Mouse (Mus musculus): ENCODE measurements at regions not wholly inside any gene's neighbourhood (a gene's known extent, or its start where the extent isn't known, plus 50 kb on each side); places are given as distances from the start of the nearest gene placed in this dataset.

- no peaks in the 10 kb centered on the region for H3K27me3 ChIP-seq (ENCODE audit: control insufficient read depth, insufficient read depth, low read length)
- H3K4me1 ChIP-seq (ENCODE audit: control insufficient read depth, insufficient read depth, low read length): no peaks in the 10 kb centered on the region
- H3K36me3 ChIP-seq (ENCODE audit: control insufficient read depth, insufficient read depth, low read length): no peaks in the 10 kb centered on the region
- TF ChIP-seq CTCF (IDR thresholded peaks at IDR 0.05; ENCODE audit: control insufficient read depth, insufficient read depth, insufficient replicate concordance, low read depth, low read length) (no peak), POLR2A (IDR thresholded peaks at IDR 0.05; ENCODE audit: control insufficient read depth, low read depth, low read length) (no peak)
- H3K4me3 ChIP-seq (ENCODE audit: control insufficient read depth, low read depth, low read length): no peak overlapping the region
- no peak overlapping the region for H3K27ac ChIP-seq (ENCODE audit: control insufficient read depth, insufficient read depth, low read depth, low read length)
Observed at GRCm38 (mm10) chr2:135525779-135526178, 133.0 kb upstream of the Plcb4 start.

GRCm38 (mm10) chr2:135529619-135530018, 129.2 kb upstream of the Plcb4 start:
- Histone ChIP-seq H3K4me1 (ENCODE audit: control insufficient read depth, insufficient read depth, low read length) (no peaks in the 10 kb centered on the region), H3K27ac (ENCODE audit: control insufficient read depth, insufficient read depth, low read depth, low read length) (no peak overlapping the region), H3K4me3 (ENCODE audit: control insufficient read depth, low read depth, low read length) (no peak overlapping the region), H3K36me3 (ENCODE audit: control insufficient read depth, insufficient read depth, low read length) (no peaks in the 10 kb centered on the region), H3K27me3 (ENCODE audit: control insufficient read depth, insufficient read depth, low read length) (no peaks in the 10 kb centered on the region)
- TF ChIP-seq POLR2A (IDR thresholded peaks at IDR 0.05; ENCODE audit: control insufficient read depth, low read depth, low read length) (no peak), CTCF (IDR thresholded peaks at IDR 0.05; ENCODE audit: control insufficient read depth, insufficient read depth, insufficient replicate concordance, low read depth, low read length) (no peak)

- Histone ChIP-seq H3K4me3 (ENCODE audit: control insufficient read depth, low read depth, low read length) (no peak overlapping the region), H3K4me1 (ENCODE audit: control insufficient read depth, insufficient read depth, low read length) (peaks cover 2% of the 10 kb centered on the region), H3K36me3 (ENCODE audit: control insufficient read depth, insufficient read depth, low read length) (no peaks in the 10 kb centered on the region), H3K27ac (ENCODE audit: control insufficient read depth, insufficient read depth, low read depth, low read length) (peak overlapping the region; percentile 54), H3K27me3 (ENCODE audit: control insufficient read depth, insufficient read depth, low read length) (no peaks in the 10 kb centered on the region)
- TF ChIP-seq CTCF (IDR thresholded peaks at IDR 0.05; ENCODE audit: control insufficient read depth, insufficient read depth, insufficient replicate concordance, low read depth, low read length) (no peak), POLR2A (IDR thresholded peaks at IDR 0.05; ENCODE audit: control insufficient read depth, low read depth, low read length) (no peak)
Observed at GRCm38 (mm10) chr2:135536303-135536871, 122.4 kb upstream of the Plcb4 start.

DNA sequence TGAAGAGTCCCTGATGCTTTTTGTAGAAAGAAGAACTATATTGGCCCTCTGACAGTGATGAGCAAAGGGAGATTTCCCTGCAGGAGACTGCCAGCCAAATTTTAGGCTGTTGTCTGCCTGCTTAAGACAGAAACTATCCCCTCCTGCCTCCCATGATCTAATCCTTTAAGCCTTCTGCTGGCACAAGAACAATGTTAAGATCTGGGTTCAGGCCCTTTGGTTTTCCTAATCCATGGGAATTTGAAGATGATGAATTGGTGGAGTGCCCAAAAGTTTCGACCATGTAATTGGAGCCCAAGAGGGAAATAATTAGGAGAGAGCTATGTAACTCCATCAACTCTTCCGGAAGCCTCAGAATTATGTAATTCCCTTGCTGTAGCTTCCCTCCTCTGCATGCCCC, 120.8 kb upstream of the Plcb4 start:
- H3K4me3 ChIP-seq (ENCODE audit: control insufficient read depth, low read depth, low read length): no peak overlapping the region
- H3K36me3 ChIP-seq (ENCODE audit: control insufficient read depth, insufficient read depth, low read length): no peaks in the 10 kb centered on the region
- H3K27ac ChIP-seq (ENCODE audit: control insufficient read depth, insufficient read depth, low read depth, low read length): peak overlapping the region; percentile 33
- H3K4me1 ChIP-seq (ENCODE audit: control insufficient read depth, insufficient read depth, low read length): peaks cover 2% of the 10 kb centered on the region
- no peak for TF ChIP-seq CTCF (IDR thresholded peaks at IDR 0.05; ENCODE audit: control insufficient read depth, insufficient read depth, insufficient replicate concordance, low read depth, low read length)
- no peaks in the 10 kb centered on the region for H3K27me3 ChIP-seq (ENCODE audit: control insufficient read depth, insufficient read depth, low read length)

- TF ChIP-seq CTCF (IDR thresholded peaks at IDR 0.05; ENCODE audit: control insufficient read depth, insufficient read depth, insufficient replicate concordance, low read depth, low read length): no peak
- no peak for TF ChIP-seq POLR2A (IDR thresholded peaks at IDR 0.05; ENCODE audit: control insufficient read depth, low read depth, low read length)
- Histone ChIP-seq H3K4me1 (ENCODE audit: control insufficient read depth, insufficient read depth, low read length) (peaks cover 2% of the 10 kb centered on the region), H3K36me3 (ENCODE audit: control insufficient read depth, insufficient read depth, low read length) (no peaks in the 10 kb centered on the region), H3K4me3 (ENCODE audit: control insufficient read depth, low read depth, low read length) (no peak overlapping the region), H3K27me3 (ENCODE audit: control insufficient read depth, insufficient read depth, low read length) (no peaks in the 10 kb centered on the region), H3K27ac (ENCODE audit: control insufficient read depth, insufficient read depth, low read depth, low read length) (no peak overlapping the region)
Observed at GRCm38 (mm10) chr2:135541058-135541457, 117.8 kb upstream of the Plcb4 start.

GRCm38 (mm10) chr2:135541930-135542329, 116.9 kb upstream of the Plcb4 start:
- Histone ChIP-seq H3K4me1 (ENCODE audit: control insufficient read depth, insufficient read depth, low read length) (peaks cover 2% of the 10 kb centered on the region), H3K4me3 (ENCODE audit: control insufficient read depth, low read depth, low read length) (no peak overlapping the region), H3K36me3 (ENCODE audit: control insufficient read depth, insufficient read depth, low read length) (no peaks in the 10 kb centered on the region), H3K27ac (ENCODE audit: control insufficient read depth, insufficient read depth, low read depth, low read length) (no peak overlapping the region), H3K27me3 (ENCODE audit: control insufficient read depth, insufficient read depth, low read length) (no peaks in the 10 kb centered on the region)
- no peak for TF ChIP-seq CTCF (IDR thresholded peaks at IDR 0.05; ENCODE audit: control insufficient read depth, insufficient read depth, insufficient replicate concordance, low read depth, low read length)
- no peak for TF ChIP-seq POLR2A (IDR thresholded peaks at IDR 0.05; ENCODE audit: control insufficient read depth, low read depth, low read length)

DNA sequence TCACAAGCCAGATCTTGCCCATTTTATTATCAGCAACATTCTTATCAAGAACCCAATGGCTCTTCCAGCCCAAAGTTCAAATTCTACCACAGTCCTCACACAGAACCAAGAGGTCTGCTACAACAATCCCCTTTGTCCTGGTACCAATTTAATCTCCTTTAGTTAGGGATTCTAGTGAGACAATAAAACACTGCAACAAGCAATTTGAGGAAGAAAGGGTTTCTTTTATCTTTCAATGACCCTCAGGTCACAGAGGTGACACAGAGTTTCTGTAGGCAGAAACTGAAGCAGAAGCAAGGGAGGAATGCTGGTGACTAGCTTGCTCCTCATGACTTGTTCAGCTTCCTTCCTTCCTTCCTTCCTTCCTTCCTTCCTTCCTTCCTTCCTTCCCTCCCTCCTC, 113.9 kb upstream of the Plcb4 start:
- no peaks in the 10 kb centered on the region for H3K27me3 ChIP-seq (ENCODE audit: control insufficient read depth, insufficient read depth, low read length)
- H3K4me3 ChIP-seq (ENCODE audit: control insufficient read depth, low read depth, low read length): no peak overlapping the region
- H3K36me3 ChIP-seq (ENCODE audit: control insufficient read depth, insufficient read depth, low read length): no peaks in the 10 kb centered on the region
- no peak for TF ChIP-seq CTCF (IDR thresholded peaks at IDR 0.05; ENCODE audit: control insufficient read depth, insufficient read depth, insufficient replicate concordance, low read depth, low read length)
- no peak for TF ChIP-seq POLR2A (IDR thresholded peaks at IDR 0.05; ENCODE audit: control insufficient read depth, low read depth, low read length)
- no peak overlapping the region for H3K27ac ChIP-seq (ENCODE audit: control insufficient read depth, insufficient read depth, low read depth, low read length)
- no peaks in the 10 kb centered on the region for H3K4me1 ChIP-seq (ENCODE audit: control insufficient read depth, insufficient read depth, low read length)

GRCm38 (mm10) chr2:135547966-135548365, 110.8 kb upstream of the Plcb4 start:
- H3K4me1 ChIP-seq (ENCODE audit: control insufficient read depth, insufficient read depth, low read length): no peaks in the 10 kb centered on the region
- H3K4me3 ChIP-seq (ENCODE audit: control insufficient read depth, low read depth, low read length): no peak overlapping the region
- no peaks in the 10 kb centered on the region for H3K27me3 ChIP-seq (ENCODE audit: control insufficient read depth, insufficient read depth, low read length)
- no peaks in the 10 kb centered on the region for H3K36me3 ChIP-seq (ENCODE audit: control insufficient read depth, insufficient read depth, low read length)
- TF ChIP-seq CTCF (IDR thresholded peaks at IDR 0.05; ENCODE audit: control insufficient read depth, insufficient read depth, insufficient replicate concordance, low read depth, low read length): no peak
- no peak for TF ChIP-seq POLR2A (IDR thresholded peaks at IDR 0.05; ENCODE audit: control insufficient read depth, low read depth, low read length)
- H3K27ac ChIP-seq (ENCODE audit: control insufficient read depth, insufficient read depth, low read depth, low read length): no peak overlapping the region
